Mouse (Mus musculus) heart, postnatal 0 days (tissue): ENCODE data around the gene Bicdl2. TPM values are rescaled to one million over a fixed set of nuclear protein-coding genes. Genes with fewer than 3 reads are reported as not detected.

Experiments used
- ATAC-seq: fragments of 200-750 bp; cut with Nextera tagmentation; 2 replicates; pipeline ENCODE4 v1.8.0; 2017; ENCODE audit warnings: low read depth, moderate number of reproducible peaks, moderate library complexity; ENCODE audit not compliant: insufficient read depth
- DNase-seq: peaks from one replicate; pipeline ENCODE4 v3.0.0-alpha.2; 2016; ENCODE audit warnings: low spot score
- H3K27ac ChIP-seq: fragments of 300-500 bp; sonication (generic); 2 replicates; pipeline ENCODE4 v1.5.1; 2014; ENCODE audit warnings: low read depth, mild to moderate bottlenecking
- H3K27me3 ChIP-seq: fragments of 300-500 bp; sonication (generic); 2 replicates; pipeline ENCODE4 v1.6.1; 2014; ENCODE audit warnings: low read length, mixed read lengths; ENCODE audit not compliant: control insufficient read depth, insufficient read depth
- H3K36me3 ChIP-seq: fragments of 300-500 bp; sonication (generic); replicated peaks from 2 replicates; pipeline ENCODE4 v1.6.1; 2014; ENCODE audit warnings: low read length, mixed read lengths; ENCODE audit not compliant: control insufficient read depth, insufficient read depth
- H3K4me1 ChIP-seq: fragments of 300-500 bp; sonication (generic); 2 replicates; pipeline ENCODE4 v1.6.1; 2014; ENCODE audit warnings: antibody characterized with exemption; ENCODE audit not compliant: control insufficient read depth, insufficient read depth
- H3K4me2 ChIP-seq: fragments of 300-500 bp; sonication (generic); 2 replicates; pipeline ENCODE4 v1.6.1; 2014; ENCODE audit warnings: low read depth, mild to moderate bottlenecking, low read length, moderate library complexity
- H3K4me3 ChIP-seq: fragments of 300-500 bp; sonication (generic); 2 replicates; pipeline ENCODE4 v1.5.1; 2014; ENCODE audit warnings: low read depth, low read length
- H3K9ac ChIP-seq: fragments of 300-500 bp; sonication (generic); replicated peaks from 2 replicates; pipeline ENCODE4 v1.6.1; 2014; ENCODE audit warnings: low read depth, low read length, mixed read lengths
- H3K9me3 ChIP-seq: fragments of 300-500 bp; sonication (generic); replicated peaks from 2 replicates; pipeline ENCODE4 v1.6.1; 2016; ENCODE audit warnings: low read length; ENCODE audit not compliant: control insufficient read depth
- CTCF ChIP-seq: IDR thresholded peaks from 2 replicates; pipeline ENCODE4 v1.5.1; 2016; ENCODE audit warnings: antibody characterized with exemption, control low read depth, low read depth
- EP300 ChIP-seq: IDR thresholded peaks from 2 replicates; pipeline ENCODE4 v1.6.1; 2016; ENCODE audit warnings: antibody characterized with exemption, low read depth
- WGBS: fragments of 180-500 bp; shearing (Covaris S2); extraction: QIAGEN DNeasy Blood & Tissue Kit; methylation state at CpG from one replicate; pipeline ENCODE4 v1.1.7; 2014; 5-methylcytosine and 5-hydroxymethylcytosine counted together
- polyA plus RNA-seq: library from polyadenylated mRNA; unstranded; fragments of >200 nt; fragmentation: Nextera tagmentation; extraction: Ambion mirVana; gene quantifications from 2 replicates; pipeline ENCODE4 v1.2.1, GENCODE M21; 2015
- total RNA-seq: library from RNA; depleted of rRNA; stranded (reverse); fragments of >200 nt; gene quantifications from 2 replicates; pipeline ENCODE4 v1.2.3, GENCODE M21; 2014; ENCODE audit warnings: low replicate concordance

The Bicdl2 gene
- total and polyA plus RNA-seq, 2 experiments from 2014 or later = 0.10 TPM; not detected in 1

- DNase-seq = no peak
- Histone ChIP-seq H3K27ac (no peak overlapping the region), H3K9ac (no peak overlapping the region), H3K4me3 (no peak overlapping the region), H3K4me1 (0 out of 2 replicates have a peak, but pooled peaks cover 3% of the 10 kb centered on the region), H3K27me3 (peaks cover 65% of the 10 kb centered on the region), H3K9me3 (no peaks in the 10 kb centered on the region), H3K36me3 (no peaks in the 10 kb centered on the region), H3K4me2 (no peak overlapping the region)
- no peak for TF ChIP-seq CTCF
- no peak for TF ChIP-seq EP300
- 21% methylated on average over 15 of the region's 15 CpGs for WGBS
- ATAC-seq = no peak
These were observed 22.9 kb downstream of the Bicdl2 start for GRCm38 (mm10) chr17:23683226-23683625.

DNA sequence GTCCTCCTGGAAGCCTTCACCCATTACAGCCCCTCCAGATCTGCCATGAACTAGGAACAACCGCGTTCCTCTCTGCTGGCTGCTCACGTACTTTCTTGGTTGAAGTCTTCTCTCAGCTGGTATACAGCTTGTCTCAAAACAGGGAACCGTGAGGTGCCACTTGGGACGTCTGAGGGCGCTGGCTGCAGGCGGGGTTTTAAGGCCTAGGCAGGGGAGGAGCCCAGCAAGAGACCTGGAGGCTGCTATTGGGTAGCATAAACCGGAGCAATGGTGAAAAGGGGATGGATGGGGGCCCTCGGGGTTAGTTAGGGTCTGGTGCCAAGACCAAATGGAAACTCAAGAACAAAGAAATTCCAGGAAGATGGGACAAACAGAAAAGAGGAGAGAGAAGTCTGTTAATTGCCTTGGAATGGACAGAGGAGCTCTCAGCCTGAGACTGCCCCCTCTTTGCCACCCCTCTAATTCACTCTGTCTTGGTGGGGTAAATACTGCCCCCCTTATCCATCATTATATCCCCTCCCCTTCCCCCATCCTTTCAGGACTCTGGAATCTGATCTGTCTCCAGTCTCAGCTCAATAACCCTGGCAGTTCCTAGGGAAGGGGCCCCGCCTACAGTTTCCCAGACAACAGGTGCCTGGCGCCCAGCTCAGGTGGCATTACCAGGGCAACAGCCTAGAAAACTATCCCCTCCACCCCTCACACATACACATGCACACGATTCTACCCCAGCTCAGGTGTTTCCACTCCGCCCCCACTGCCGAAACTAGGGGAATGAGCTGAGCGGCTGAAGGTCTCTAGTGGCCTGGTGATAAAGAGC lies 23.8 kb downstream of the Bicdl2 start, which contains the start of gene Cldn9:
Gene Cldn9, minus strand, starts transcription at position 171 of the 817 bp plus-strand sequence.
- no peak for DNase-seq
- 34% methylated on average over 15 of the region's 15 CpGs for WGBS
- Histone ChIP-seq H3K9ac (no peak within 1 kb of the TSS), H3K9me3 (no peaks in the 10 kb centered on the region), H3K36me3 (no peaks in the 10 kb centered on the region), H3K4me2 (no peak within 1 kb of the TSS), H3K4me3 (no peak within 1 kb of the TSS), H3K27me3 (peaks cover 57% of the 10 kb centered on the region), H3K27ac (no peak within 1 kb of the TSS), H3K4me1 (0 out of 2 replicates have a peak, but pooled peaks cover 3% of the 10 kb centered on the region)
- ATAC-seq = no peak
- TF ChIP-seq EP300 (no peak), CTCF (no peak)

GRCm38 (mm10) chr17:23694491-23694890 lies 34.2 kb downstream of the Bicdl2 start:
- H3K9me3 ChIP-seq = no peaks in the 10 kb centered on the region
- ATAC-seq (no peak), DNase-seq (no peak)
- peaks cover 12% of the 10 kb centered on the region for H3K27me3 ChIP-seq
- H3K4me3 ChIP-seq = no peak overlapping the region
- H3K4me1 ChIP-seq = no peaks in the 10 kb centered on the region
- TF ChIP-seq EP300 (no peak), CTCF (no peak)
- no peak overlapping the region for H3K27ac ChIP-seq
- H3K9ac ChIP-seq = no peak overlapping the region
- no peak overlapping the region for H3K4me2 ChIP-seq
- WGBS = 58% methylated on average over 1 of the region's 1 CpGs
- H3K36me3 ChIP-seq = no peaks in the 10 kb centered on the region

DNA sequence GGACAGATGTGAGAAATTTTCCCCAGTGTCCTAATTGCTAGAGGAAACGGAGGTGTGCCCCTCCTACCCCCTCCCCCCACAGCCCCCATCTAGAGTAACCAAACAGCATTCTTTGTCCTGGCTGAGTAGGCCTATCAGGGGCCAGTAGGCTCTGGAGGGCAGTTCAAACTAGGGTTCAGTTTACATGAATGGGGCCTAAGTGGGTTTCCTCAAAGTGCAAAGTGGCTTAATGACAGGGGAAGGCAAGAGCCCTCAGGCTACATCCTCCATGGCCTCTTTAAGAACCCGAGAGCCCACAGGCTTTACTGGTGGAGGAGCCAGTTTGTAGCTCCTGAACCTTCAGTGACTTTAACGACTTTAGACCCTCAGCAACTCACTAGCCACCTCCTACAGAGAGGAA lies 35.5 kb downstream of the Bicdl2 start:
- Histone ChIP-seq H3K4me3 (no peak overlapping the region), H3K4me1 (no peaks in the 10 kb centered on the region), H3K27me3 (peaks cover 14% of the 10 kb centered on the region), H3K36me3 (no peaks in the 10 kb centered on the region), H3K4me2 (no peak overlapping the region), H3K9me3 (no peaks in the 10 kb centered on the region), H3K9ac (no peak overlapping the region), H3K27ac (no peak overlapping the region)
- 40% methylated on average over 3 of the region's 3 CpGs for WGBS
- TF ChIP-seq CTCF (no peak), EP300 (no peak)
- ATAC-seq (no peak), DNase-seq (no peak)

DNA sequence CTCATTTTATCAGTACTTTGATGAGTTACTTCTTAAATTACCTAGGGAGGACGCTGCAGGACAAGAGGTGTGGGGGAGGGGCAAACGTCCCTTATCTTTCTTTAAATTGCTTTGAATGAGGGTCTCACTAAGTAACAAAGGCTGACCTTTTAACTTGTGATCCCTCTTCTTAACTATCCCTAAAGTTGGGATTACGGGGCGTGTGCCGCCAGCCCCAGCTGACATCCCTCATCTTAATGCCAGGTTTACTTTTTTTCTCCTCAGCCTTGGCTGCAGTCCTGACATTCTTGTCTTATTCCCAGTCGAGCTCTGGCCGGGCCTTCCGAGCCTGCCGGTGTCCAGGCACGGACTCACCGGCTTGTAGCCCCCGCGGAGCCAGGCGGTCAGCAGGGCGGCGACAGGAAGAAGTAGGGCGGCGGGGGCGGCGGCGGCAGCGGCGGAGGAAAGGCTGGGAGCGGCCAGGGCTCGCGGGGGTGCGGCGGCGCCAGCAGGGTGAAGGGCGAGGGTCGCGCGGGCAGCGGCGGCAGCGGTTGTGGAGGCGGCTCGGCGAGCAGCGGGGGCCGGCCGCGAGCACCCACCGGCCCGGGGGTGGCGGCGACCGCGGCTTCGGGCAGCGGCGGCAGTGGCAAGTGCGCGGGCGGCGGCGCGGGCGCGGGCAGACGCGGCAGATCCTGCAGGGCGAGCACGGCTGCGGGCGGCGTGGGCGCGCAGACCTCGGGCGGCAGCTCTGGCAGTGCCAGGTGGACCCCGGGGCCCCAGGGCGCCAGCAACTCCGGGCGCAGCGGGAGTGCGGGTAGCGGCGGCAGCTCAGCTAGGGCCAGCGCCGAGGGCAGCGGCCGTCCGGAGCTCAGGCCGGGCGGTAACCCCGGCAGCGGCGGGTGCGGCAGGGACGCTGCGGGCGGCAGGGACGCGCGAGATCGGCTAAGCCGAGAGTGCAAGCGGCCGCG lies 39.1 kb downstream of the Bicdl2 start:
- peak; percentile 37 for ATAC-seq
- Histone ChIP-seq H3K27ac (no peak overlapping the region), H3K27me3 (peaks cover 29% of the 10 kb centered on the region), H3K4me3 (peak overlapping the region; percentile 60), H3K9ac (peak overlapping the region; percentile 49), H3K4me2 (peak overlapping the region; percentile 96), H3K4me1 (no peaks in the 10 kb centered on the region), H3K36me3 (no peaks in the 10 kb centered on the region), H3K9me3 (no peaks in the 10 kb centered on the region)
- WGBS = under 1% methylated on average over 80 of the region's 101 CpGs
- DNase-seq = peak; percentile 21
- TF ChIP-seq CTCF (no peak), EP300 (no peak)
